Mouse (Mus musculus): ENCODE measurements around the gene Wnt5b.
"Not testable (repeated sequence)": the region's sequence is repeated elsewhere in the genome, so short reads cannot be mapped to it uniquely, and the experiment has no call there.

Gene Wnt5b

DNA sequence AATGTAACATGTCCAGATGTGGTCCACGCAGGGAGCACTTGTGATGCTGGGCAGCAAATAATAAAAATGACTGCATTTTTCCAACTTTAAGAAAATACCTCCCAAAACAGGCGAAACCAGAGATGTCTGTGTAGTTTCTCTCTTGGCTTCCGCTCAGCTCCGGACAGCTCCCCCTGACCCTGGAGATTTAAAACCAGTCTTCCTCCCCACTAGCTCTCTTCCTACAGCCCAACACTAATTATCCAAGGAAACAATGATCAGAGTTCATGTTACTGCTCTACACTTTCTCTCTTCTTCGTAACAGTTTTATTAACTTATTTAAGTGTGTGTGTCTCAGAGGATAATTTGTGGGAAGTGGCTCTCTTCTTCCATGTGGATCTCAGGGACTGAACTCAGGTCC lies 83.8 kb downstream of the Wnt5b start:
- in situ Hi-C loops (cut with MboI, MseI) = no loop called here

DNA sequence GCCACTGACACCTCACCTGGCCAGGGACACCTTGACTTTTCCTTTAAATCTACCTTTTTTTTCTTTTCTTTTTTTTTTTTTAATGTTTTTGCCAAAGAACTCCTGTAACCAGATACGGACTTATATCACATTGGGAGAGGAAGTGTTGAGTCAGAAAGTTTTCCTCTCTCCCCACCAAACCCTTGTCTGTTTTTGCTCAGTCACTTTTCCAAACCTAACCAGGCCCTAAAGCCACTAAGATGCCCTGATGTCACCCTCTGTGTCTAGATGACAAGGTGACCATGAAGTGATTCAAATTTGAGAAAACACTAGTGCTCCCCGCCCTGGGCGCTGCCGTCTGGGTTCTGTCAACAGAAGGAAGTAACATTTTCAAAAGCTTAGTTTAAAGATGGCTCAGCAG lies 85.1 kb downstream of the Wnt5b start:
- in situ Hi-C loops (cut with MboI, MseI) = no loop called here

DNA sequence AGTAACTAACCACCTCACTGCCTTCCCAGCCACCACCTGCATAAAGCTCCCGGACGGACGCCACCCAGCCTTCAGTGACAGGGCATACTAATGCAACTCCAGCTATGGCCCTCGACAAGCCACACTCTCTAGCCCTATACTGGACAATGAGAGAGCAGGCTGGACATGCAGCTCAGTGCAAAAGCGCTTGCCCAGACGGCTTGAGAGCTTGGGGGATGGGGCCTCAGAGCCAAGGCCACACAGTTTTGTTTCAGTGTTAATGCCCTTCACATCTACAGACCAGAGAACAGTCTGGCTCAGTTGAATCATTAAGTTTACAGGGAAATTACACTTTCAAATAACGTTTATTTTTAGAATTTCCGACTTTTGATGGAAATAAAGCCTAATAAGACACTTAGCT lies 86.0 kb downstream of the Wnt5b start:
- in situ Hi-C loops (cut with MboI, MseI) = no loop called here

DNA sequence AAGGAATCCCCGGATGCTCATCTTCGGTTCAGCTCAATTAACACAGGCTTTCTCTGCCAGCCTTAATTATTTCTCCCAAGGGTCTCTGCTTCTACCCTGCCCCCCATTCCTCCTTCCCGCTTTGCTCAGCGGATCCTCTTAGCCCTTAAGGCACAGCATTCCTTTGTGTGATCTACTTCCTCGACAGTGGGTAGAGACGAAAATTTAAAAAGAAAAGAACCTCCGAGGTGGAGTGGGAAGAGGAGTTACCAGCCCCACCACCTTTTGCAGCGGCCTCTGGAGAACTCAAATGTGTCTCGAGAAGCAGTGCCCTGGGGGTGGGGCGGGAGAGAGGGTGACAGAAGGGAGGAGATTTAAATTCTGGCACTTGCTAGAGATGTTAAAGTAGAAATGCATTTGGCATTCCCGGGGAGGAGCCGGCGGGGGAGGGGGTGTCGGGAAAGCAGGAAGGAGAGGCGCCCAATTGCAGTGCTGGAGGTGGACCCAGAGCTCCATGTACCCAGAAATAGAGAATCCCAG lies 92.1 kb downstream of the Wnt5b start:
- in situ Hi-C loops (cut with MboI, MseI) = no loop called here

DNA sequence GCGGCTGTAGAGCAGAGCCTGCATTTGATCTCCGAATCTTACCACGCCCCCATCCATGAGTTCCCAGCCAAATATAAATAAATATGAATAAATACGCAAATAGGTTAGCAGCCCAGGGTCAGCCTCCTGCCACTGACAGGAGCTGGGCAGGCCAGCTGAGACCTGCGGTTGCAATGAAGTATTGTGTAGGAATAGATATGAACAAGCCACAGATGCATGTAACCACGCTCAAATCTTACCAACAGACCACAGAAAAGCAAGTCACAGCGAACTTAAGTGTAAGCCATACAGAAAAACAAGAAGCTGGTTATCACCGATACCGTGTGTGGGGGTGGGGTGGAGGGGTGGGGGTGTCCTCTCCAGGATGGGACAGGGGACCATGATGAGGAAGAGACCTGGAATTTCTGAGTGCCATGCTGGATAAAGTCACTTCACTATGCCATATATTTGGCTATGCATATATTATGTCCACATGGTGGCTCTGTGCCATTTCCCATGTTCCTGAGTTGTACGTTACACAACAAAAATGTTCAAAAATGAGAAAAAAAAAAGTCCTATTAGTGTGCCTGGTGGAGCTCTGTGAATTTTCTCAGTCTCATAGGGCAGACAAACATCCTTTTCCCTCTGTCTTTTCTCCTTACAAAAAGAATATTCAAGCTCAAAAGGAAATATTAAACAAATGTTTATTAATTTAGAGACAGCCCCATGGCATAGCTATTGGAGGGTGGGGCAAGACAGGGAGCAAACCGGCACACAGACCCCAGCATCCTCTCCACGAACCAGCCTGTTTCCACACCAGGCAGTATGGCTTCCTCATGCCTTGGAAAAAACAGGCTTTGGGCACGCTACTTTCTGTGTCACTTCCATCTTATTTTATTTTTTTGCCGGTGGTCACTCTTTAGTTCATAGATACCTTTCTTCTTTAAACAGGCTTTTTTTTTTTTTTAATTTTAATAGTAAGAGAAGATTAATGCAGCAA lies 92.9 kb downstream of the Wnt5b start:
- in situ Hi-C loops (cut with MboI, MseI) = no loop called here

DNA sequence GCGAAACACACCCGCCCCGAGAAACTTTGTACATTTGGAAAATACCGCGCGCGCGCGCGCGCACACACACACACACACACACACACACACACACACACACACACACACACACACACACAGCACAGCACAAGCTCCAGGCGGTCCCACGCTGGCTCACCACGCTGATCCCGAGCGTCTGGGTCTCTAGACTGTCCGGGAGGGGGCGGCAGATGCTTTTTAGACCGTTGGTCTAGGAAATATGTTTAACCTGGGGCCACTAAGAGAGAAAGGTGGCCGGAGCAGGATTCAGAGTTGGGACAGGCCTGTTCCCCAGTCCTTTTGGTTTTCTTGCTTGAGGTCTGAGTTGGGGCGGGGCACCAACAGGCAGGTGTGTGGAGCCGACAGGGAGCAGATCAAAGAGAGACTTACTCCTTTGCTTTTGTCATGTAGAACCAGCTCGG lies 95.1 kb downstream of the Wnt5b start:
- in situ Hi-C loops (cut with MboI, MseI) = loop anchor here (5.0 kb wide), 1 partner anchor 227 kb away; no protein-coding TSS in a partner anchor

DNA sequence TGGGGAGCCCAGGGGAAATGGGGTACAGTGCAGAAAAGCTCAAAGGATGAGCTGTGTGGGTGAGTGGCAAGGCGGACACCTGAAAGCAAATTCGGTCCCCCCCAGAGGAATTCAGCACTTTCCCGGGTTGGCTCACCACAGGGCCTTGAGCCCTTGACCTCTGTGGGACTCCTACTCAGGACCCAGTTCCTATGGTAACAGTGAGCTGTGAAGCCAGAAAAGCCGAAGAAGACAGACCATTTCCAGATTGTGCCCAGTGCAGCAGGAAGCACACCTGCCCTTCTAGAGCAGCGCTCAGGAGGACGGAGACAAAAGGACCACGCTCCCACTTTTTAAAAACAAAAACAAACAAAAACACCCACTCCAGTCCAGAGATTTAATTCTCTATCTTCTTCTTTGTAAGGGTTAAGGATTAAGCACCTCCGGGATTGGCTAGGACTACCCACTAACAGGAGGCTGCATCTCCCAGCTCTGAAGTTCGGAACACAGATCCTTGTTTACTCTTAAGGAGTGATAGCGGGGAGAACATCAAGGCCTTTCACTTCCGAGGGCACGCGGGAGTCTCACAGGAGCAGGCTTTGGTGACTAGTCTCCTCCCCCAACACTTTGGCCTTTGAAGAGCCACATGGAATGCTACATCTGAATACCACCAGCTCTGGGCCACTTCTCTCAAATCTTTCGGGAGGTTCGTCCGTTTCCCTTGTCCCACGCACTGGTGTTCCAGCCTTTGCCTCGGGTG lies 95.7 kb downstream of the Wnt5b start:
- in situ Hi-C loops (cut with MboI, MseI) = loop anchor here (5.0 kb wide), 1 partner anchor 226 kb away; no protein-coding TSS in a partner anchor

DNA sequence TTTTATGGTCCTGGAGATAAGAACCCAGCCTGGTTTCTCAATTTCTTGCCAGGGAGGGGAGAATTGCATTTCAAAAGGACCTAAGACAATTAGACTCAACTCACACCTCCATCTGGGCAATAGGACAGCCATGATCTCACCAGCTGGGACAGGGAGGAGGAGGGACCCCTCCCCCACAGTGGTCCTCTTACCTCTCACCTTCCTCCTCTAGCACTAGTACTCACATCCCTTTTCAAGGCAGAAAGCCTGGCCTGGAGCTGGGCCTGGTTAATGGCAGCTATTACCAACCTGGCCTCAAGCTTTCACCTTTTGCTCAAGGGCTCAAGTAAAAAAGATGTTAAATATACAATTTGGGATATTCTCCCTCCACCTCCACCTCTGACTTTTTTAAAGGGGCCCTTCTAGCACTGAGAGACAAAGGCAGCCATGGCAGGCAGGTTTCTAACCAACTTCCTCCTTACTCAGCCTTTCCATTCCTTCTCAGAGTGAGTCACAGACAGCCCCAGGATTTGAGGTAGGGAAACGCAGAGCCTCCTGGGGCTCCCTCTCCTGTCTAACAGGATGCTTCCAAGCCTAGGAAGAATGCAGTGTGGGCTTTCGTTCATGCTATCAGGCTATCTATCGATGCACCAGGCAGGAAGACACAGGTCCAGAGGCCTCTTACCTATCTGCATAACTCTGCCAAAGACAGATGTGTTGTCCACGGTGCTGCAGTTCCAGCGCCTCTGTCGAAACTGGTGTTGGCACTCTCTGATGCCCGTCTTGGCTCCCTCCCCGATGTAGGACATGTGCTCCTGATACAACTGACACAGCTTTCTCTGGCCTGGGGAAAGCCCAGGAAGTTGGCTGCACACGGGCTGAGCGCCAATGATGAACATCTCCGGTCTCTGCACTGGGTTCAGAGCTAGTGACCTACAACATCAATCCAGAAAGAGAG lies 98.2 kb downstream of the Wnt5b start:
- in situ Hi-C loops (cut with MboI, MseI) = loop anchor here (5.0 kb wide), 1 partner anchor 224 kb away; no protein-coding TSS in a partner anchor

DNA sequence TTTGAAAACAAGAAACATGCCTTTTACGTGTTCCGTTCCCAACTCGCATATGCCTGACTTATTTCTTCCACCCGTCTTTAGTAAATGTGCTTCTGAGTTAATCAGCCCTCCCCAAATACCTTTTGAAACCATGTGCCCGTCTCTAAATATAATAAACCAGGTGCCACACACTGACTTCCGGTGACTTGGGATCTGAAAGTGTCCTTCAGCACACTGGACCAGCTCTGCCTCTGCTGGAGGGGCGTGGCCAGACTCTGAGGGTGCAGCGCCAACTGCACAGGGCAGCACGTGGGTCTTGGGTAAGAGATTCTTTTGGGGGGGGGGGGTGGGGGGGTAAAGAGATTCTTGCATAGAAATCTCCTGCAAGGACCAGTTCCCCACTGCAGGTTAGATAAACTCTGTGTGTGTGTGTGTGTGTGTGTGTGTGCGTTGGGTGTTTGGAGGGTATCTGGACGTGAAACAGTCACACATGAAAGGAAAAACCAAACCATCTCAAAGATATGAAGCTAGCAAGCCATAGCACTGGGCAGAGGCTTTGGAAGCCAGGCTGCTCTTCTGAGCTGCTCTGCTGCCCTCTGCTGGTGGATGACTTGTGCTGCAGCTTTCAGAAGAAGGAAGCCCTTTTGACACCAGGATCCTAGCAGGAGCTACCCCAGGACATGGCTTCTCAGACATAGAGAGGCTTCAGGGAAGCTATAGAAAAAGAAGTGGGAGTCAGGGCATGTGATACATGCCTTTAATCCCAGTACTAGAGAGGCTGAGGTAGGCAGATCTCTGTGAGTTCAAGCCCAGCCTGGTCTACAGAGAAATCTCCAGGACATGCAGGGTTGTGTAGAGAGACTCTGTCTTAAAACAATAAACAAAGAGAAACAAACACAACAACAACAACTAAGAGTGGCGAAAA lies 100.2 kb downstream of the Wnt5b start:
- in situ Hi-C loops (cut with MboI, MseI) = no loop called here

DNA sequence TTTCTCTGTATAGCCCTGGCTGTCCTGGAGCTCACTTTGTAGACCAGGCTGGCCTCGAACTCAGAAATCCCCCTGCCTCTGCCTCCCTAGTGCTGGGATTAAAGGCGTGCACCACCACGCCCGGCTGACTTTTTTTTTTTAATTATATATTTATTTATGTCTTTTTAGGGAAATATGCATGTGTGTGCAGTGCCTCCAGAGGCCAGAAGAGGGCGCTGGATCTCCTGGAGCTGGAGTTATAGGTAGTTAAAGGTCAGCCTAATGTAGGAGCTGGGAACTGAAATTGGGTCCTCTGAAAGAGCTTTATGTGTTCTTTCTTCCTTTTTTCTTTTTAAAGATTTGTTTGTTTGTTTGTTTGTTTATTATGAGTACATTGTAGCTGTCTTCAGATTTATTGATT lies 101.4 kb downstream of the Wnt5b start:
- in situ Hi-C loops (cut with MboI, MseI) = not testable (repeated sequence)

DNA sequence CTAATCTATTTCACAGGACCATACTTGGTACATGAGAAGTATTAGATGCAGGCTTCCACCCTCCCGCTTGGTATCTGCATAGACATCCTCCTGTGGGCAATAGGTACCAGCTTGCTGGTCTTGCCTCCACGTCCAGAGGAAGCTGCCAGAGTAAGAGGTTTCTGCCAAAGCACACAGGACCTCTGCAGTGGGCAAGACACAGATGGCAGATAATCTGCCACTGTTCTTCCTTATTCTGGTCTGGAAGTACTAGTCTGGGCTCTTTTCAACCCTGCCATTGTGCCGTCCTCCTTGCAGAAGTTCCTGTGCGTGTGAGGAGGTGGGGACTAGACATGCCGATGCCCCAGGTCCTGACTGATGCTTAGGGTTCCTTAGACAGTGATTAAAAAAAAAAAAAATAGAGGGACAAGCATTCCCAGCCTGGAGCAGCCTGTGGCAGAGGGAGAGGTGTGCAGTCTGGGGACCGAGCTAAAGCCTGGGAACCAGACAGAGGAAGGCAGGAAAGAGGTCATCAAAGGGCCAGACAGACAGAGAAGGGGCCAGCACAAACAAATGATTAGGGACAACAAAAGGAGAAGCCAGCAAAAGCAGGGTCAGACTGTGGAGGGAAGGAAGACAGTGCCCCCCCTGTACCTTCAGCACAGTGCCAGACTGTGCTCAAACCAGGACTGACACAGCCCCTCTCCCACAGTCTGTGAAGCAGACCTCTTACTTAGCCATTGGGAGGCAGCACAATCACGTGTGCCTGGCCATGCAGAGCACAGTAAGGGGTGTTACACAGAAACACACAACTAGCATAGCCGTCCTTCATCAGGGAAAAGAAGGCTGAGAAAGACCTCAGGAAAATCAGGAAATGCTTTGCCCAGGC lies 106.0 kb downstream of the Wnt5b start:
- in situ Hi-C loops (cut with MboI, MseI) = loop anchor here (5.0 kb wide), 1 partner anchor 36 kb away; no protein-coding TSS in a partner anchor

DNA sequence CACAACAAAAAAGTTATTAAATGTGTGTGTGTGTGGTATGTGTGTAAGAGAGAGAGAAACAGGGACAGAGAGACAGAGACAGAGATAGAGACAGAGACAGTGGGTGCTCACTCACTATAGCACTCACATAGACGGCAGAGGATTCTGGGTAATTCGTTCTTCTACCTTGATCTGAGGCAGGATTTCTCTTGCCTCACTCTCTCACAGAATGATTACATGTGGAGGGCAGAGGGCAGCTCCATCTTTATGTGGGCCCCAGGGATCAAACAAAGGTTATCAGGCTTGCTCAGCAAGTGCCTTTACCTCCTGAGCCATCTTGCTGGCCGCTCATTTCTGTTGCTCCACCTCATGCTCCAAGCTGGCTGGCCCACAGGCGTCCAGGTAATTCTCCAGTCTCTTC lies 109.8 kb downstream of the Wnt5b start:
- in situ Hi-C loops (cut with MboI, MseI) = no loop called here

DNA sequence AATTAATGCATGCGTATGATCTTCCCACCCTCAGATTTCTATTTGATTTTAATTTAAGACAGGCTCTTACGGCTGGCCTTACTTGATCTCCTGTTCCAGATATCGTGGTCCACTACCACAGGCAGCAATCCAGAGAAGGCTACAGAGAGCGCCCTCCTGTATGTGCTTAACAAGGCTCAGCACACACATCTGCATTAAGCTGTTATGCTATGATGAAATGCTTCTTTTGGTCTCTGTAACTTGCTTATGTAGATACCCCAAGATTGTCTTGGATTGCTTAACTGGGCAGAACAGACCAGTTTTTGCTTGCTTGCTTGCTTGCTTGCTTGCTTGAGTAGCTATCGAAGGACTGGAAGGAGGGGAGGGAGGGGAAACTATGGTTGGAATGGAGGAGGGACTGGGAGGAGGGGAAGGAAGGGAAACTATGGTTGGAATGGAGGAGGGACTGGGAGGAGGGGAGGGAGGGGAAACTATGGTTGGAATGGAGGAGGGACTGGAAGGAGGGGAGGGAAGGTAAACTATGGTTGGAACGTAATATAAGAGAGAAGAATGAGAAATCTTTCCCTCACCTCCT lies 112.3 kb downstream of the Wnt5b start:
- in situ Hi-C loops (cut with MboI, MseI) = no loop called here

DNA sequence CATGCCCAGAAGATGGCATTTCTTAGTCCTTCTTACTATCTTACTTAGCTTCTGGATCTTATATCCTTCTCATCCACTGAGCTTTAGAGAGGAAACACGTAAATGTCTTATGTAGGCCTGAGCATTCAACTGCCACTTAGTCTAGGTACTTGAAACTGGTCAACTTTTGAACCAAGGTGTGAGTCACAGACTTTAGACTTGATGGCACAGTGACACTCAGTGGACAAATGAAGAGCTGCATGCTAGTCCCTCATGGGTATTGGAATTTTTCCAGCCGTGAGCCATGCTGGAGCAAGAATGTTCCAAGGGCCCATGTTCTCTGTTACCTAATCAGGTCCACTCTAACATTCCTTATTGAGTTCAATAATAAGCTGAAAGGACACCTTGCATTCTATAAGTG lies 113.6 kb downstream of the Wnt5b start:
- in situ Hi-C loops (cut with MboI, MseI) = no loop called here

DNA sequence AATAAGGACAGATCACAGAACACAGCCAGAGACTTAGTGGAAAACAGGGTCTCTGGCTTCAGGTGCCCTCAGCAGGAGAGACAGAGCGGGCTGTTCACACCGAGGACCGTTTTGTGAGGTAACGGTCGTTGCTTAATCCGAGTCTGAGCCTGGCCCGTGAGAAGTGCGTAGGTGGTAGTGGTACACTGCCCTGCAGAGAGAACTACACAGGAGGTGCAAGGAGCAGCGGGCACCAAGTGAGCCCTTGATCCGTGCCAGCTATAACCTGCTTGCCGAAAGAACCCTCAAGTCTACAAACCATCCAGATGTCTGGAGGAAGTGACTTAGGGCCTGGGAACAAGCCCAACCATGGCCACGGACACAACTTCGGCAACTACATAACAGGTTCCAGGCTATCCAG lies 114.8 kb downstream of the Wnt5b start:
- in situ Hi-C loops (cut with MboI, MseI) = loop anchor here (5.0 kb wide), 2 partner anchors 52 to 92 kb away; no protein-coding TSS in a partner anchor

DNA sequence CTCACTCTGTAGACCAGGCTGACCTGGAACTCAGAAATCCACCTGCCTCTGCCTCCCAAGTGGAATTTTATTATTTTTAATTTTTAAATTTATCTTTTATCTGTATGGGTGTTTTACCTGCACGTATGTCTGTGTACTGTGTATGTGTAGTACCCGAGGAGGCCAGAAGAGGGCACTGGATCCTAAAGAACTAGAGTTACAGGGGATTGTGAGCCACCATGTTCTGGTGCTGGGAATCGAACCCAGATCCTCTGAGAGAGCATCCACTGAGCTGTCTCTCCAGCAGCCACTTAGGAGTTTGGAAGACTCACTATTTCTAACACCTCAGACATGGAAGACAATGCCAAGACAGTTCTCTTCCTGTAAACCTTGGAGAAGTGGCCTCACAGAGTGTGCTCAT lies 115.5 kb downstream of the Wnt5b start:
- in situ Hi-C loops (cut with MboI, MseI) = loop anchor here (5.0 kb wide), 2 partner anchors 51 to 91 kb away; no protein-coding TSS in a partner anchor

DNA sequence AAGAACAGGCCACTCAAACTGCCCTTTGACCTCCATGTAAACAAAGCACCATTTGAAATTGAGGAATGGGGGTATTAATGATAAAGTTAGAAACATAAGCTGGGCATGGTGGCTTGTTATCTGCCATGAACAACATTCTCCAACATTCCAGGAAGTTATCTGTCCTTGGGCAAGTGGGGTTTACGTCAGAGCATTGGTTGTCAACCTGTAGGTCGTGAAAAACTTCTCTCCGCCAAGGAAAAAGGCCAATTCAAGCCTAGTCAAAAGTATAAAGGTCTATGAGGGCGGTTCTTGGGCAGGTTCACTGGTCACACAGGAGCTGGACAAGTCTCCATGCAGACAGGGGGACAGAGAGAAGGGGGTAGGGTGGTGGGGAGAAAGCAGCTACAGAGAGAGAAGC lies 123.1 kb downstream of the Wnt5b start:
- in situ Hi-C loops (cut with MboI, MseI) = no loop called here

DNA sequence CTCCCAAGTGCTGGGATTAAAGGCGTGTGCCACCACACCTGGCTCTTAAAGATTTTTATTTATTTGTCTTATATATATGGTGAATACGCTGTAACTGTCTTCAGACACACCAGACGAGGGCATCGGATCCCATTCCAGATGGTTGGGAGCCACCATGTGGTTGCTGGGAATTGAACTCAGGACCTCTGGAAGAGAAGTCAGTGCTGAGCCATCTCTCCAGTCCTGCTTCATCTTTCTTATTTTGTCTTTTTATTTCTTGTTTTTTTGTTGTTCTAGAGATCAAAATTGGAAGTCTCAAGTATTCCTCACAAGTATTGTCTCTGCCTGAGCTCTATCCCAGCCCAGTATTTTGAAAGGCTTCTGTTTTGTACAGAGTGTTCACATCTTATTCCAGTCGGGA lies 123.8 kb downstream of the Wnt5b start:
- in situ Hi-C loops (cut with MboI, MseI) = no loop called here

DNA sequence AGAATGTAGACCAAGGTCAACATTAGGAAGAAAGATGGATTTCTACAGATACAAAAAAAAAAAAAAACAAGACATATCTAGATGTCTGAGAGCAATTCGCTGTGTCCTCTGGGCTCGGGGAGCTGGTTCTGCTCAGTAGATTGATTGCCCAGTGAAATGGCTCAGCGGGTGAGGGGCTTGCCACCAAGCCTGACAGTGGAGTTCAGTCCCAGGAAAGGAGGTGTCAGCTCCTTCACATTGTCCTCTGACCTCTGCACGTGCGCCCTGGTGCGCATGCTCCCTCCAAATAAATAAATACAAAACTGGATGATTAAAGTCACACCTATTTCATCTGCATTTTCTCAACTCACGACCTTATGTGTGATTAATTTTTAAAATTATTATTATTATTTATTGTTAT lies 124.7 kb downstream of the Wnt5b start:
- in situ Hi-C loops (cut with MboI, MseI) = no loop called here

Data from T-helper 1 cell (primary cell).